Mouse (Mus musculus) limb, embryonic 10.5 days (tissue): ENCODE data around the gene Nup210. TPM values are rescaled to one million over a fixed set of nuclear protein-coding genes. Genes with fewer than 3 reads are reported as not detected.
A peak's percentile ranks its signal among the peaks of the same experiment; 100 is the strongest.

Experiments
- DNase-seq: peaks from one replicate; pipeline ENCODE4 v3.0.0-alpha.2; 2017; ENCODE audit warnings: low spot score
- H3K27ac ChIP-seq: fragments of 300-500 bp; sonication (generic); 2 replicates; pipeline ENCODE4 v1.5.1; 2016; ENCODE audit warnings: mild to moderate bottlenecking
- H3K27me3 ChIP-seq: fragments of 300-500 bp; sonication (generic); 2 replicates; pipeline ENCODE4 v1.6.1; 2016; ENCODE audit warnings: low read depth, mild to moderate bottlenecking; ENCODE audit not compliant: poor library complexity, severe bottlenecking
- H3K36me3 ChIP-seq: fragments of 300-500 bp; sonication (generic); 2 replicates; pipeline ENCODE4 v1.6.1; 2016; ENCODE audit warnings: mild to moderate bottlenecking, moderate library complexity
- H3K4me1 ChIP-seq: fragments of 300-500 bp; sonication (generic); 2 replicates; pipeline ENCODE4 v1.6.1; 2016
- H3K4me3 ChIP-seq: fragments of 300-500 bp; sonication (generic); 2 replicates; pipeline ENCODE4 v1.5.1; 2016; ENCODE audit warnings: mild to moderate bottlenecking, moderate library complexity
- H3K9me3 ChIP-seq: fragments of 300-500 bp; sonication (generic); replicated peaks from 2 replicates; pipeline ENCODE4 v1.6.1; 2016; ENCODE audit warnings: mild to moderate bottlenecking
- WGBS: fragments of 180-500 bp; shearing (Covaris S2); methylation state at CpG from one replicate; pipeline ENCODE4 v1.1.7; 2016; 5-methylcytosine and 5-hydroxymethylcytosine counted together
- polyA plus RNA-seq: library from polyadenylated mRNA; unstranded; fragments of >200 nt; fragmentation: Nextera tagmentation; extraction: Ambion mirVana; gene quantifications from 2 replicates; pipeline ENCODE4 v1.2.1, GENCODE M21; 2016

Gene Nup210
- polyA plus RNA-seq, 1 experiment from 2014 or later = 7.2 TPM

- no peaks in the 10 kb centered on the region for H3K9me3 ChIP-seq
- no peaks in the 10 kb centered on the region for H3K27me3 ChIP-seq
- H3K4me3 ChIP-seq = no peak overlapping the region
- no peaks in the 10 kb centered on the region for H3K36me3 ChIP-seq
- DNase-seq = peak; percentile 41
- peak overlapping the region; percentile 14; the same call in 1 of the 2 replicates for H3K27ac ChIP-seq
- H3K4me1 ChIP-seq = peaks cover 26% of the 10 kb centered on the region
- 52% methylated on average over 7 of the region's 7 CpGs for WGBS
Observed at GRCm38 (mm10) chr6:91020810-91021209, 95.8 kb downstream of the Nup210 start.

GRCm38 (mm10) chr6:91016600-91017230 is 99.9 kb downstream of the Nup210 start:
- H3K4me1 ChIP-seq = peaks cover 39% of the 10 kb centered on the region
- no peak overlapping the region for H3K27ac ChIP-seq
- no peaks in the 10 kb centered on the region for H3K36me3 ChIP-seq
- no peaks in the 10 kb centered on the region for H3K9me3 ChIP-seq
- no peak overlapping the region for H3K4me3 ChIP-seq
- H3K27me3 ChIP-seq = no peaks in the 10 kb centered on the region
- 95% methylated on average over 7 of the region's 7 CpGs for WGBS
- no peak for DNase-seq

GRCm38 (mm10) chr6:91014198-91014958 is 102.3 kb downstream of the Nup210 start:
- Histone ChIP-seq H3K4me3 (no peak overlapping the region), H3K27me3 (no peaks in the 10 kb centered on the region), H3K9me3 (no peaks in the 10 kb centered on the region), H3K27ac (no peak overlapping the region), H3K36me3 (no peaks in the 10 kb centered on the region), H3K4me1 (peaks cover 21% of the 10 kb centered on the region; the same call in 1 of the 2 replicates)
- WGBS = 71% methylated on average over 9 of the region's 9 CpGs
- no peak for DNase-seq

- WGBS = 79% methylated on average over 3 of the region's 3 CpGs
- H3K4me1 ChIP-seq = peaks cover 20% of the 10 kb centered on the region; the same call in 1 of the 2 replicates
- H3K4me3 ChIP-seq = no peak overlapping the region
- H3K27ac ChIP-seq = no peak overlapping the region
- no peaks in the 10 kb centered on the region for H3K27me3 ChIP-seq
- H3K36me3 ChIP-seq = no peaks in the 10 kb centered on the region
- H3K9me3 ChIP-seq = no peaks in the 10 kb centered on the region
- DNase-seq = no peak
Observed at GRCm38 (mm10) chr6:91012458-91012857, 104.2 kb downstream of the Nup210 start.

- no peak for DNase-seq
- peaks cover 20% of the 10 kb centered on the region; the same call in 1 of the 2 replicates for H3K4me1 ChIP-seq
- no peaks in the 10 kb centered on the region for H3K27me3 ChIP-seq
- H3K27ac ChIP-seq = no peak overlapping the region; the same call in 1 of the 2 replicates
- H3K36me3 ChIP-seq = no peaks in the 10 kb centered on the region
- no peaks in the 10 kb centered on the region for H3K9me3 ChIP-seq
- no peak overlapping the region for H3K4me3 ChIP-seq
- 63% methylated on average over 4 of the region's 4 CpGs for WGBS
Observed at GRCm38 (mm10) chr6:91011568-91011967, 105.1 kb downstream of the Nup210 start.

- Histone ChIP-seq H3K36me3 (no peaks in the 10 kb centered on the region), H3K27ac (no peak overlapping the region), H3K9me3 (no peaks in the 10 kb centered on the region), H3K27me3 (no peaks in the 10 kb centered on the region), H3K4me3 (no peak overlapping the region), H3K4me1 (peaks cover 16% of the 10 kb centered on the region)
- WGBS = 92% methylated on average over 3 of the region's 3 CpGs
- no peak for DNase-seq
Observed at GRCm38 (mm10) chr6:91008284-91008830, 108.3 kb downstream of the Nup210 start.

- no peak overlapping the region for H3K27ac ChIP-seq
- 73% methylated on average over 2 of the region's 2 CpGs for WGBS
- DNase-seq = no peak
- H3K4me1 ChIP-seq = peaks cover 10% of the 10 kb centered on the region
- no peaks in the 10 kb centered on the region for H3K9me3 ChIP-seq
- H3K36me3 ChIP-seq = no peaks in the 10 kb centered on the region
- no peaks in the 10 kb centered on the region for H3K27me3 ChIP-seq
- H3K4me3 ChIP-seq = no peak overlapping the region
Observed at GRCm38 (mm10) chr6:91007207-91007606, 109.4 kb downstream of the Nup210 start.

- Histone ChIP-seq H3K4me1 (peaks cover 23% of the 10 kb centered on the region), H3K27ac (no peak overlapping the region), H3K4me3 (no peak overlapping the region), H3K27me3 (peaks cover 20% of the 10 kb centered on the region), H3K36me3 (no peaks in the 10 kb centered on the region), H3K9me3 (no peaks in the 10 kb centered on the region)
- WGBS = 92% methylated on average over 2 of the region's 2 CpGs
- DNase-seq = no peak
Observed at GRCm38 (mm10) chr6:91004157-91004556, 112.5 kb downstream of the Nup210 start.

- peaks cover 20% of the 10 kb centered on the region for H3K27me3 ChIP-seq
- no peak overlapping the region for H3K4me3 ChIP-seq
- H3K4me1 ChIP-seq = peaks cover 23% of the 10 kb centered on the region
- WGBS = 26% methylated on average over 3 of the region's 3 CpGs
- H3K36me3 ChIP-seq = no peaks in the 10 kb centered on the region
- no peaks in the 10 kb centered on the region for H3K9me3 ChIP-seq
- DNase-seq = no peak
- H3K27ac ChIP-seq = no peak overlapping the region
Observed at GRCm38 (mm10) chr6:91003310-91003995, 113.2 kb downstream of the Nup210 start.

- H3K4me1 ChIP-seq = peaks cover 23% of the 10 kb centered on the region
- no peak overlapping the region for H3K27ac ChIP-seq
- no peaks in the 10 kb centered on the region for H3K36me3 ChIP-seq
- no peaks in the 10 kb centered on the region for H3K9me3 ChIP-seq
- DNase-seq = no peak
- peaks cover 20% of the 10 kb centered on the region for H3K27me3 ChIP-seq
- no peak overlapping the region for H3K4me3 ChIP-seq
- 42% methylated on average over 7 of the region's 7 CpGs for WGBS
Observed at GRCm38 (mm10) chr6:91001566-91001965, 115.1 kb downstream of the Nup210 start.

GRCm38 (mm10) chr6:91000819-91001525 is 115.7 kb downstream of the Nup210 start:
- no peak for DNase-seq
- 10% methylated on average over 15 of the region's 15 CpGs for WGBS
- H3K9me3 ChIP-seq = no peaks in the 10 kb centered on the region
- H3K4me1 ChIP-seq = peaks cover 23% of the 10 kb centered on the region
- H3K4me3 ChIP-seq = peak overlapping the region; percentile 18; the same call in 1 of the 2 replicates
- peaks cover 20% of the 10 kb centered on the region for H3K27me3 ChIP-seq
- no peaks in the 10 kb centered on the region for H3K36me3 ChIP-seq
- no peak overlapping the region for H3K27ac ChIP-seq

- H3K4me3 ChIP-seq = no peak overlapping the region
- no peaks in the 10 kb centered on the region for H3K36me3 ChIP-seq
- no peak overlapping the region for H3K27ac ChIP-seq
- no peak for DNase-seq
- H3K4me1 ChIP-seq = peaks cover 23% of the 10 kb centered on the region
- 93% methylated on average over 4 of the region's 4 CpGs for WGBS
- H3K27me3 ChIP-seq = peaks cover 20% of the 10 kb centered on the region
- H3K9me3 ChIP-seq = no peaks in the 10 kb centered on the region
Observed at GRCm38 (mm10) chr6:90999176-90999575, 117.5 kb downstream of the Nup210 start.
